Mouse (Mus musculus): ENCODE measurements around the gene Gm45799. TPM values are rescaled to one million over a fixed set of nuclear protein-coding genes. Genes with fewer than 3 reads are reported as not detected.

Gm45799 gene
- polyA plus RNA-seq, 1 experiment from 2014 or later = 48.9 TPM

DNA sequence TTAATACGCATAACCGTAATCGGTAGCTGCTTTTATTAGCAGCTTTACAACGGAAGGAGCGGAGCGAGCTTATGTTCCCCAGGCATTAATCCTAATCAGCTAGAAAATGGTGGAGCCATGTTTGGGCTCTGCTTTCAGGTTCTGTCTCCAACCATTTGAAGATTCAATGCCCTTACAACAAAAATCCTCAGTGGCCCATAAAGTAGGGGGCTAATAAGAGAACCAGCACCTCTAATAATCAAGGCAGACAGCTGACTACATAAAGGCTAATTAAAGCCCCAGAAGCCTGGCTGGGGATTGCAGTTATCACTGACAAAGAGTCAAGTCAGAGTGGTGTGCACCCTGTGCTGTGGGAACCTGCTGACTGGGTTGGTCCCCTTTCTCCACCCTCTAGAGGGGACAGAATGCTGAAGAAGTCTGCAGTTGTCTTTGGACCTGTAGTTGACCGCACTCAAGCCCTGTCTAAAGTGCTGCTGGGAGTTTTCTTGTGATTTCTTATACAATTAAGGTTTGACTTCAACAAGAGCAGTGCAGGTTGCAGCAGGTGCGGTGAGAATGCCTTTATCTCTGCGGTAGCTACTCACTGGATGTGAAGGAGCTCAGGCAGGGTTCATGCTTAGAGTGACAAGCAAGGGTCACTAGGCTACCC lies 6.0 kb upstream of the Gm45799 start:
- DNase-seq (ENCODE audit: low spot score) (no peak), ATAC-seq (replicated peaks; ENCODE audit: low FRiP score, low TSS enrichment, low read depth) (no peak)
- Histone ChIP-seq H3K27me3 (replicated peaks; ENCODE audit: control insufficient read depth, insufficient read depth, low read length) (no peaks in the 10 kb centered on the region), H3K4me3 (ENCODE audit: low read depth, low read length) (peak overlapping the region; percentile 80; the same call in 1 of the 2 replicates), H3K9me3 (ENCODE audit: control insufficient read depth, low read length) (no peaks in the 10 kb centered on the region), H3K9ac (ENCODE audit: low read length) (no peak overlapping the region), H3K4me2 (ENCODE audit: low read length) (peak overlapping the region; percentile 74), H3K4me1 (replicated peaks; ENCODE audit: control insufficient read depth, insufficient read depth, low read length) (peaks cover 15% of the 10 kb centered on the region), H3K36me3 (ENCODE audit: control insufficient read depth, insufficient read depth, low read length) (peaks cover 32% of the 10 kb centered on the region), H3K27ac (ENCODE audit: low read depth) (no peak overlapping the region)
- 52% methylated on average over 9 of the region's 9 CpGs for WGBS

DNA sequence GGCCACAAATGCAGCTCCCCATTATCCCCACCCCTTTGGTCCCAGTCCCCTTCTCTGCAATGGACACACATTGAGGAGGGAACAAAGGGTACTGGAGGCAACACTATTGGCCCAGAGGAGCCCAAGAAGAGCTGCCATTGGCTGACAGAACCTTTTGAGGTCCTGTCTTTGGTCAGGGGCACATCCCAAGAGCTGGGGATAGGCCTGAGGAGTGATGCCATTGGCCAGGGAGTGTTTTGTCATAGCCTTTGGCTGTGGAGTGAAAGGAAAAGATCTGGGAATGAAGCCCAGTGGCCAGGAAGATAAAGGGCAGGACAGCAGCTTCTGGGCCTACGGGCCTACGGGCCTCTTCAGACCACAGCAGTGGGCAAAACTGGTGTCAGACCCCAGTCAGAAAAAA lies 4.6 kb upstream of the Gm45799 start:
- DNase-seq (ENCODE audit: low spot score) (no peak), ATAC-seq (replicated peaks; ENCODE audit: low FRiP score, low TSS enrichment, low read depth) (no peak)
- Histone ChIP-seq H3K4me1 (replicated peaks; ENCODE audit: control insufficient read depth, insufficient read depth, low read length) (peaks cover 14% of the 10 kb centered on the region), H3K27ac (ENCODE audit: low read depth) (no peak overlapping the region), H3K36me3 (ENCODE audit: control insufficient read depth, insufficient read depth, low read length) (peaks cover 32% of the 10 kb centered on the region), H3K9ac (ENCODE audit: low read length) (no peak overlapping the region), H3K9me3 (ENCODE audit: control insufficient read depth, low read length) (no peaks in the 10 kb centered on the region), H3K27me3 (replicated peaks; ENCODE audit: control insufficient read depth, insufficient read depth, low read length) (no peaks in the 10 kb centered on the region), H3K4me2 (ENCODE audit: low read length) (no peak overlapping the region), H3K4me3 (ENCODE audit: low read depth, low read length) (no peak overlapping the region)
- WGBS = 96% methylated on average over 2 of the region's 2 CpGs

GRCm38 (mm10) chr7:105638776-105639175 lies 1.6 kb upstream of the Gm45799 start:
- H3K27me3 ChIP-seq (replicated peaks; ENCODE audit: control insufficient read depth, insufficient read depth, low read length) = no peaks in the 10 kb centered on the region
- peak overlapping the region; percentile 79; the same call in 1 of the 2 replicates for H3K4me2 ChIP-seq (ENCODE audit: low read length)
- no peak for ATAC-seq (replicated peaks; ENCODE audit: low FRiP score, low TSS enrichment, low read depth)
- H3K27ac ChIP-seq (ENCODE audit: low read depth) = no peak overlapping the region
- peaks cover 25% of the 10 kb centered on the region for H3K4me1 ChIP-seq (replicated peaks; ENCODE audit: control insufficient read depth, insufficient read depth, low read length)
- H3K4me3 ChIP-seq (ENCODE audit: low read depth, low read length) = no peak overlapping the region
- no peak for DNase-seq (ENCODE audit: low spot score)
- H3K9me3 ChIP-seq (ENCODE audit: control insufficient read depth, low read length) = no peaks in the 10 kb centered on the region
- WGBS = 87% methylated on average over 6 of the region's 6 CpGs
- H3K9ac ChIP-seq (ENCODE audit: low read length) = no peak overlapping the region
- H3K36me3 ChIP-seq (ENCODE audit: control insufficient read depth, insufficient read depth, low read length) = peaks cover 43% of the 10 kb centered on the region

GRCm38 (mm10) chr7:105639304-105639703 lies 1.0 kb upstream of the Gm45799 start:
- H3K36me3 ChIP-seq (ENCODE audit: control insufficient read depth, insufficient read depth, low read length) = peaks cover 46% of the 10 kb centered on the region
- H3K27ac ChIP-seq (ENCODE audit: low read depth) = no peak overlapping the region
- 67% methylated on average over 9 of the region's 9 CpGs for WGBS
- H3K27me3 ChIP-seq (replicated peaks; ENCODE audit: control insufficient read depth, insufficient read depth, low read length) = no peaks in the 10 kb centered on the region
- ATAC-seq (replicated peaks; ENCODE audit: low FRiP score, low TSS enrichment, low read depth) (no peak), DNase-seq (ENCODE audit: low spot score) (no peak)
- H3K4me1 ChIP-seq (replicated peaks; ENCODE audit: control insufficient read depth, insufficient read depth, low read length) = peaks cover 20% of the 10 kb centered on the region
- H3K4me2 ChIP-seq (ENCODE audit: low read length) = peak overlapping the region; percentile 79
- peak overlapping the region; percentile 76 for H3K9ac ChIP-seq (ENCODE audit: low read length)
- peak overlapping the region; percentile 80 for H3K4me3 ChIP-seq (ENCODE audit: low read depth, low read length)
- H3K9me3 ChIP-seq (ENCODE audit: control insufficient read depth, low read length) = no peaks in the 10 kb centered on the region

GRCm38 (mm10) chr7:105639756-105640155 lies 596 bp upstream of the Gm45799 start, which contains the start of gene Timm10b:
Gene Timm10b (plus strand): TSS chr7:105640056.
- peak within 1 kb of the TSS; percentile 76 for H3K9ac ChIP-seq (ENCODE audit: low read length)
- peak within 1 kb of the TSS; percentile 86 for H3K27ac ChIP-seq (ENCODE audit: low read depth)
- DNase-seq (ENCODE audit: low spot score) (no peak), ATAC-seq (replicated peaks; ENCODE audit: low FRiP score, low TSS enrichment, low read depth) (no peak; the same call in 1 of the 2 replicates)
- peaks cover 20% of the 10 kb centered on the region for H3K4me1 ChIP-seq (replicated peaks; ENCODE audit: control insufficient read depth, insufficient read depth, low read length)
- peak within 1 kb of the TSS; percentile 80 for H3K4me3 ChIP-seq (ENCODE audit: low read depth, low read length)
- H3K9me3 ChIP-seq (ENCODE audit: control insufficient read depth, low read length) = no peaks in the 10 kb centered on the region
- peak within 1 kb of the TSS; percentile 98 for H3K4me2 ChIP-seq (ENCODE audit: low read length)
- WGBS = 2% methylated on average over 2 of the region's 2 CpGs
- H3K27me3 ChIP-seq (replicated peaks; ENCODE audit: control insufficient read depth, insufficient read depth, low read length) = no peaks in the 10 kb centered on the region
- H3K36me3 ChIP-seq (ENCODE audit: control insufficient read depth, insufficient read depth, low read length) = peaks cover 46% of the 10 kb centered on the region

GRCm38 (mm10) chr7:105640894-105641255 lies 523 bp downstream of the Gm45799 start:
- peak overlapping the region; percentile 98 for H3K4me2 ChIP-seq (ENCODE audit: low read length)
- ATAC-seq (replicated peaks; ENCODE audit: low FRiP score, low TSS enrichment, low read depth) = no peak
- H3K36me3 ChIP-seq (ENCODE audit: control insufficient read depth, insufficient read depth, low read length) = peaks cover 43% of the 10 kb centered on the region
- peak; percentile 68 for DNase-seq (ENCODE audit: low spot score)
- WGBS = 1% methylated on average over 18 of the region's 18 CpGs
- peak overlapping the region; percentile 80 for H3K4me3 ChIP-seq (ENCODE audit: low read depth, low read length)
- peaks cover 20% of the 10 kb centered on the region for H3K4me1 ChIP-seq (replicated peaks; ENCODE audit: control insufficient read depth, insufficient read depth, low read length)
- H3K9ac ChIP-seq (ENCODE audit: low read length) = peak overlapping the region; percentile 70
- no peaks in the 10 kb centered on the region for H3K9me3 ChIP-seq (ENCODE audit: control insufficient read depth, low read length)
- no peaks in the 10 kb centered on the region for H3K27me3 ChIP-seq (replicated peaks; ENCODE audit: control insufficient read depth, insufficient read depth, low read length)
- H3K27ac ChIP-seq (ENCODE audit: low read depth) = peak overlapping the region; percentile 86

- Histone ChIP-seq H3K36me3 (ENCODE audit: control insufficient read depth, insufficient read depth, low read length) (peaks cover 32% of the 10 kb centered on the region), H3K4me2 (ENCODE audit: low read length) (peak overlapping the region; percentile 98; the same call in 1 of the 2 replicates), H3K9me3 (ENCODE audit: control insufficient read depth, low read length) (no peaks in the 10 kb centered on the region), H3K4me1 (replicated peaks; ENCODE audit: control insufficient read depth, insufficient read depth, low read length) (peaks cover 20% of the 10 kb centered on the region), H3K27me3 (replicated peaks; ENCODE audit: control insufficient read depth, insufficient read depth, low read length) (no peaks in the 10 kb centered on the region), H3K27ac (ENCODE audit: low read depth) (no peak overlapping the region), H3K4me3 (ENCODE audit: low read depth, low read length) (no peak overlapping the region), H3K9ac (ENCODE audit: low read length) (no peak overlapping the region)
- DNase-seq (ENCODE audit: low spot score) (no peak), ATAC-seq (replicated peaks; ENCODE audit: low FRiP score, low TSS enrichment, low read depth) (no peak)
- 76% methylated on average over 3 of the region's 3 CpGs for WGBS
These were observed 1.6 kb downstream of the Gm45799 start for GRCm38 (mm10) chr7:105641936-105642335.

DNA sequence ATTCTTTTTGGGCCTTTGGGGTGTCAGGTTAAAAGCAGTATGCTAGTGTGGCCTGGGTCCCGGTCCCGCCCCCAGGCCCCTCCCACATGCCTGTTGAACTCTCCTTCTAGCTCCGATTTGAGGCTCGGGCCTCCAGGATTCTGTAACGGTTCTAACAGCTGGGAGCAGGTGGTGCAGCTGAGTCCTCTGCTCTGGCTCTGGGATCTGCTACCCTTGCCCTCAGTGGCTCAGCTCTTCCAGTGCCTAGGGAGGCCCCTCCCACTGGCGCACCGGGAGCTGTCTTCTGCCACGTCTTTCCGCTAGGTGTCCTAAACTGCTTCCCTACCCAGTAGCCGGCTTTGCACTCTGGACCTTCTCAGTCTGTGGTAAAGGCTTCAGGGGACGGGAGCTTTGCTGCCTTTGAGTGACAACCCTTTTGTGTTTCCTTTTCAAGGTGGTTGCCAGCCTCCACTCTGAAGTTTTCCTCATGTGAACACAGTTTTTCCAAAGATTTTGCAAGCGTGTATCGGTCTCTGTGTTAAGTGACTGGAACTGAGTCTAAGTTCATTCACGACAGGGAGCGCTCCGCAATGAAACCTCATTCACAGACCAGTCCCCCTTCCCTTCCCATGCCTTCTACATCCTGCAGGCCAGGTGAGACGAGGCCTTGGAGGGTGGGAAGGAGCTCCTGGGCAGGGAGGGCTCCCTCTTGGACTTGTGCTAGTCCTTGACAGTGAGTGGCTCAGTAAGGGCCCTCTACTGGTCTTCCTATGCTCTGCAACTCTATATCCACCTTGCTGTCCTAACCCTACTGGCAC lies 10.5 kb downstream of the Gm45799 start, which contains the start of gene Dnhd1:
TSS of gene Dnhd1 (plus strand) at position 189 of the 797 bp plus-strand sequence.
- peak; percentile 94 for ATAC-seq (replicated peaks; ENCODE audit: low FRiP score, low TSS enrichment, low read depth)
- DNase-seq (ENCODE audit: low spot score) = peak; percentile 85
- 2% methylated on average over 17 of the region's 17 CpGs for WGBS
- Histone ChIP-seq H3K27ac (ENCODE audit: low read depth) (peak within 1 kb of the TSS; percentile 57), H3K27me3 (replicated peaks; ENCODE audit: control insufficient read depth, insufficient read depth, low read length) (no peaks in the 10 kb centered on the region), H3K9me3 (ENCODE audit: control insufficient read depth, low read length) (no peaks in the 10 kb centered on the region), H3K4me2 (ENCODE audit: low read length) (peak within 1 kb of the TSS; percentile 69), H3K36me3 (ENCODE audit: control insufficient read depth, insufficient read depth, low read length) (no peaks in the 10 kb centered on the region), H3K4me1 (replicated peaks; ENCODE audit: control insufficient read depth, insufficient read depth, low read length) (peaks cover 12% of the 10 kb centered on the region), H3K4me3 (ENCODE audit: low read depth, low read length) (peak within 1 kb of the TSS; percentile 35), H3K9ac (ENCODE audit: low read length) (peak within 1 kb of the TSS; percentile 17; the same call in 1 of the 2 replicates)
